Mouse (Mus musculus): ENCODE measurements around the gene Slc10a4. TPM values are rescaled to one million over a fixed set of nuclear protein-coding genes. Genes with fewer than 3 reads are reported as not detected.

Gene Slc10a4
- polyA plus RNA-seq, 1 experiment = not detected

- no peaks in the 10 kb centered on the region for H3K27me3 ChIP-seq (ENCODE audit: control insufficient read depth, insufficient read depth, low read length, poor library complexity, severe bottlenecking)
- H3K9ac ChIP-seq (ENCODE audit: low read depth, poor library complexity, severe bottlenecking) = no peak within 1 kb of the TSS
- no peak within 1 kb of the TSS for H3K4me3 ChIP-seq (ENCODE audit: low read depth, low read length)
- H3K36me3 ChIP-seq (ENCODE audit: control insufficient read depth, insufficient read depth, low read length, poor library complexity, severe bottlenecking) = peaks cover 3% of the 10 kb centered on the region; the same call in 1 of the 2 replicates
- no peaks in the 10 kb centered on the region for H3K4me1 ChIP-seq (ENCODE audit: control insufficient read depth, insufficient read depth, low read length)
- TF ChIP-seq CTCF (IDR thresholded peaks at IDR 0.05; ENCODE audit: low read depth, low read length) (no peak), POLR2A (IDR thresholded peaks at IDR 0.05; ENCODE audit: insufficient read depth, low read length) (no peak), EP300 (IDR thresholded peaks at IDR 0.05; ENCODE audit: insufficient read depth, low read depth, low read length) (no peak)
- H3K27ac ChIP-seq (ENCODE audit: insufficient read depth, low read length) = no peak within 1 kb of the TSS
- H3K9me3 ChIP-seq (replicated peaks; ENCODE audit: control insufficient read depth, insufficient read depth, low read length, poor library complexity, severe bottlenecking) = no peaks in the 10 kb centered on the region
Observed at GRCm38 (mm10) chr5:72974602-72975001, 32.1 kb upstream of the Slc10a4 start, which contains the start of gene Gm10135. Gm10135 (minus strand) TSS chr5:72974702.

GRCm38 (mm10) chr5:72975996-72976395 is 30.7 kb upstream of the Slc10a4 start:
- Histone ChIP-seq H3K4me3 (ENCODE audit: low read depth, low read length) (no peak overlapping the region), H3K9ac (ENCODE audit: low read depth, poor library complexity, severe bottlenecking) (no peak overlapping the region), H3K27me3 (ENCODE audit: control insufficient read depth, insufficient read depth, low read length, poor library complexity, severe bottlenecking) (no peaks in the 10 kb centered on the region), H3K36me3 (ENCODE audit: control insufficient read depth, insufficient read depth, low read length, poor library complexity, severe bottlenecking) (peaks cover 3% of the 10 kb centered on the region; the same call in 1 of the 2 replicates), H3K9me3 (replicated peaks; ENCODE audit: control insufficient read depth, insufficient read depth, low read length, poor library complexity, severe bottlenecking) (no peaks in the 10 kb centered on the region), H3K27ac (ENCODE audit: insufficient read depth, low read length) (no peak overlapping the region), H3K4me1 (ENCODE audit: control insufficient read depth, insufficient read depth, low read length) (no peaks in the 10 kb centered on the region)
- TF ChIP-seq CTCF (IDR thresholded peaks at IDR 0.05; ENCODE audit: low read depth, low read length) (no peak), POLR2A (IDR thresholded peaks at IDR 0.05; ENCODE audit: insufficient read depth, low read length) (no peak), EP300 (IDR thresholded peaks at IDR 0.05; ENCODE audit: insufficient read depth, low read depth, low read length) (no peak)

DNA sequence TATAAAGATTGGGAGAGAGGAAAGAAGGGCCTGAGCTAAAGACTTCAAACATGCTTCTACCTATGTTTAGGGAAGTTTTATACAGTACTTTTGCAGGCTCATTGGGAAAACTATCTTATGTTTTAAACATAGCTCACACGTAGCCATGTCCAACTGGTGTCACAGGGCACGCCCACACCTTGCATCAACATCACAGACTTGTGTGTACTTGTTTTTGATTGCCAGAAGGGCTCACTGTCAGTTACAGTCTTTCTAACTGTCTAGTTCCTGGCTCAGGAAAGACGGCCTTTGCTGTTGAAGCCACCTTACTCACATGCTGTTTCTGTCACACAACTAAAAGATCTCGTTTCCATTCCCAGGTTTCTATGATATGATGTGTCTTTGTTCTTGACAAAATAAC is 30.1 kb upstream of the Slc10a4 start:
- Histone ChIP-seq H3K27me3 (ENCODE audit: control insufficient read depth, insufficient read depth, low read length, poor library complexity, severe bottlenecking) (no peaks in the 10 kb centered on the region), H3K4me3 (ENCODE audit: low read depth, low read length) (no peak overlapping the region), H3K36me3 (ENCODE audit: control insufficient read depth, insufficient read depth, low read length, poor library complexity, severe bottlenecking) (peaks cover 3% of the 10 kb centered on the region; the same call in 1 of the 2 replicates), H3K9ac (ENCODE audit: low read depth, poor library complexity, severe bottlenecking) (no peak overlapping the region), H3K4me1 (ENCODE audit: control insufficient read depth, insufficient read depth, low read length) (no peaks in the 10 kb centered on the region), H3K27ac (ENCODE audit: insufficient read depth, low read length) (no peak overlapping the region), H3K9me3 (replicated peaks; ENCODE audit: control insufficient read depth, insufficient read depth, low read length, poor library complexity, severe bottlenecking) (no peaks in the 10 kb centered on the region)
- TF ChIP-seq CTCF (IDR thresholded peaks at IDR 0.05; ENCODE audit: low read depth, low read length) (no peak), EP300 (IDR thresholded peaks at IDR 0.05; ENCODE audit: insufficient read depth, low read depth, low read length) (no peak), POLR2A (IDR thresholded peaks at IDR 0.05; ENCODE audit: insufficient read depth, low read length) (no peak)

GRCm38 (mm10) chr5:72984091-72984490 is 22.6 kb upstream of the Slc10a4 start:
- TF ChIP-seq POLR2A (IDR thresholded peaks at IDR 0.05; ENCODE audit: insufficient read depth, low read length) = no peak
- no peak for TF ChIP-seq CTCF (IDR thresholded peaks at IDR 0.05; ENCODE audit: low read depth, low read length)
- no peak for TF ChIP-seq EP300 (IDR thresholded peaks at IDR 0.05; ENCODE audit: insufficient read depth, low read depth, low read length)
- H3K9ac ChIP-seq (ENCODE audit: low read depth, poor library complexity, severe bottlenecking) = no peak overlapping the region
- no peaks in the 10 kb centered on the region for H3K9me3 ChIP-seq (replicated peaks; ENCODE audit: control insufficient read depth, insufficient read depth, low read length, poor library complexity, severe bottlenecking)
- no peaks in the 10 kb centered on the region for H3K4me1 ChIP-seq (ENCODE audit: control insufficient read depth, insufficient read depth, low read length)
- H3K4me3 ChIP-seq (ENCODE audit: low read depth, low read length) = no peak overlapping the region
- H3K27ac ChIP-seq (ENCODE audit: insufficient read depth, low read length) = no peak overlapping the region
- no peaks in the 10 kb centered on the region for H3K36me3 ChIP-seq (ENCODE audit: control insufficient read depth, insufficient read depth, low read length, poor library complexity, severe bottlenecking)
- no peaks in the 10 kb centered on the region for H3K27me3 ChIP-seq (ENCODE audit: control insufficient read depth, insufficient read depth, low read length, poor library complexity, severe bottlenecking)

DNA sequence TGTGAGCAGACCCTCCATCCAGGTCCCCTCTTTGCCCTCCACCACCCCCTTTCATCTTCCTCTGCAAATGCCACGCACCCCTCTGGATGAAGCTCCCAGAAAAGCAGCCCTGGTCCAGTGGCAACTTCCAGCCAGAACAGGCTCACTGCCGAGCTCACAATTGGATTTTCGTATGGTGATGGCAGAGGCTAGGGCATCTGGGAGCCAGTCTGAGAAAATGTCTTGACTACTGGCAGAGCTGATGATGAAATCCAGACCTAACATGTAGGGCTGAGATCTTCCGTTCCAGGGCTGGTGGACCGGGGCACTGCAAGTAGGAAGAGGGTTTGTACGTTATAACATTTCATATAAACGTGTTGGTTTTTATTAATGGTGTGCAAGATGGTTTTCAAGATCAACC is 18.9 kb upstream of the Slc10a4 start:
- no peak overlapping the region for H3K27ac ChIP-seq (ENCODE audit: insufficient read depth, low read length)
- TF ChIP-seq POLR2A (IDR thresholded peaks at IDR 0.05; ENCODE audit: insufficient read depth, low read length) (no peak), CTCF (IDR thresholded peaks at IDR 0.05; ENCODE audit: low read depth, low read length) (no peak), EP300 (IDR thresholded peaks at IDR 0.05; ENCODE audit: insufficient read depth, low read depth, low read length) (no peak)
- no peak overlapping the region for H3K9ac ChIP-seq (ENCODE audit: low read depth, poor library complexity, severe bottlenecking)
- no peaks in the 10 kb centered on the region for H3K36me3 ChIP-seq (ENCODE audit: control insufficient read depth, insufficient read depth, low read length, poor library complexity, severe bottlenecking)
- no peak overlapping the region for H3K4me3 ChIP-seq (ENCODE audit: low read depth, low read length)
- H3K4me1 ChIP-seq (ENCODE audit: control insufficient read depth, insufficient read depth, low read length) = no peaks in the 10 kb centered on the region
- H3K27me3 ChIP-seq (ENCODE audit: control insufficient read depth, insufficient read depth, low read length, poor library complexity, severe bottlenecking) = no peaks in the 10 kb centered on the region
- H3K9me3 ChIP-seq (replicated peaks; ENCODE audit: control insufficient read depth, insufficient read depth, low read length, poor library complexity, severe bottlenecking) = no peaks in the 10 kb centered on the region

DNA sequence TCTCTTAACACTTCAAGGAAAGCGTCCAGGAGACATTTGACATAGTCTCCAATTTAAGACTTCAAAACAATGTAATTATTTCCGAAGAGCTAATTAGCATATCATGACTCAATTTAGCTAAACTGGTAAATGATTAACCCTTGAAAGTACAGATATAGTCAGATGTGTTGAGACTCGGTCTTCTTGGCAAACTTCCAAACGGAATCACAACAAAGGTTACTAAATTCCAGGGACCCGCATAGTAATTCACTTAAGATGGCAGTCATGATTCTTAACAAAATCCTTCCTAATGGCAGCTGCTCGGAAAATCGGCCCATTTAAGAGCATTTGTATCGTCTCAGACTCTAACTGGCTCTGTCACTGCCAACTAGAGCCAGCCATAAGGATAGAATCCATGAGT is 16.9 kb upstream of the Slc10a4 start:
- Histone ChIP-seq H3K9me3 (replicated peaks; ENCODE audit: control insufficient read depth, insufficient read depth, low read length, poor library complexity, severe bottlenecking) (no peaks in the 10 kb centered on the region), H3K36me3 (ENCODE audit: control insufficient read depth, insufficient read depth, low read length, poor library complexity, severe bottlenecking) (no peaks in the 10 kb centered on the region), H3K4me3 (ENCODE audit: low read depth, low read length) (no peak overlapping the region), H3K27ac (ENCODE audit: insufficient read depth, low read length) (no peak overlapping the region), H3K4me1 (ENCODE audit: control insufficient read depth, insufficient read depth, low read length) (no peaks in the 10 kb centered on the region), H3K27me3 (ENCODE audit: control insufficient read depth, insufficient read depth, low read length, poor library complexity, severe bottlenecking) (no peaks in the 10 kb centered on the region), H3K9ac (ENCODE audit: low read depth, poor library complexity, severe bottlenecking) (no peak overlapping the region)
- TF ChIP-seq EP300 (IDR thresholded peaks at IDR 0.05; ENCODE audit: insufficient read depth, low read depth, low read length) = no peak
- no peak for TF ChIP-seq CTCF (IDR thresholded peaks at IDR 0.05; ENCODE audit: low read depth, low read length)
- no peak for TF ChIP-seq POLR2A (IDR thresholded peaks at IDR 0.05; ENCODE audit: insufficient read depth, low read length)
